Mouse (Mus musculus) gastrocnemius, postnatal 36 days (tissue): ENCODE data around the gene Rrm2. TPM values are rescaled to one million over a fixed set of nuclear protein-coding genes. Genes with fewer than 3 reads are reported as not detected.
A peak's percentile ranks its signal among the peaks of the same experiment; 100 is the strongest.
"Not testable (repeated sequence)": the region's sequence is repeated elsewhere in the genome, so short reads cannot be mapped to it uniquely, and the experiment has no call there.

ENCODE experiments used
- DNase-seq, 2 experiments: peaks; one replicate each; pipeline ENCODE4 v3.0.0; 2022
- intact Hi-C: fragments of 180-260 bp; cut with DNase I; formaldehyde crosslinking; loops from one replicate; pipeline ENCODE4 v1.15.1; 2025
- total RNA-seq, 2 experiments: library from RNA; stranded (reverse); gene quantifications; 2 replicates each; pipeline ENCODE4 v1.2.3; 2021

Rrm2 gene
- total RNA-seq, 2 experiments from 2014 or later: 2.1 to 3.0 TPM

- intact Hi-C loops, DNase-seq: not testable (repeated sequence)
These were observed 6.4 kb upstream of the Rrm2 start for GRCm38 (mm10) chr12:24701621-24702020.

GRCm38 (mm10) chr12:24703013-24703412 is 5.0 kb upstream of the Rrm2 start:
- intact Hi-C loops: no loop called here
- no peak for DNase-seq

- DNase-seq: no peak
- intact Hi-C loops: loop anchor here (5.0 kb wide), 1 partner anchor 127 kb away; the partner anchor contains the start of gene Mboat2
These were observed 2.4 kb upstream of the Rrm2 start for GRCm38 (mm10) chr12:24705502-24706263.

- no peak for DNase-seq
- intact Hi-C loops: loop anchor here (5.0 kb wide), 1 partner anchor 125 kb away; the partner anchor contains the start of gene Mboat2
These were observed 1.1 kb upstream of the Rrm2 start for GRCm38 (mm10) chr12:24706764-24707479.

GRCm38 (mm10) chr12:24707480-24707802 is 600 bp upstream of the Rrm2 start:
- intact Hi-C loops: loop anchor here (5.0 kb wide), 1 partner anchor 125 kb away; the partner anchor contains the start of gene Mboat2
- DNase-seq: no peak

- intact Hi-C loops: loop anchor here (5.0 kb wide), 1 partner anchor 123 kb away; the partner anchor contains the start of gene Mboat2
These were observed 780 bp downstream of the Rrm2 start for GRCm38 (mm10) chr12:24708824-24709218.

DNA sequence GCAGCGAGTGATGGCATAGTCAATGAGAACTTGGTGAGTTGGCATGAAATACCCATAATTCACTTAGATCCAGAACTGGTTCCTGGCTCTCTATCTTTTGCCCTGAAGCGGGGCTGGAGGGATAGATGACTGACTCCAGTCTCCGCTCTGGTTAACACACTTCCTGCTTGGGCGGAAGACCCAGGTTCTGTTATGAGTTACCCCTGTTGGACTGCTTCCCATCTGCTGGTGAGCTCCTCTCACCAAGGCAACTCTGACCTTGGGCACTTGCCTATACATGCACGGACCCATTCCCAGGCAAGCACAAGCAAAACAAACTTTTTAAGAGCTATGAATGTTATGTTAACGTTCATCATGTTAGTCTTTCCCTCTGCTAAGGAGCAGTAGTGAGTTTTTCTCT is 1.4 kb downstream of the Rrm2 start:
- intact Hi-C loops: loop anchor here (5.0 kb wide), 1 partner anchor 123 kb away; the partner anchor contains the start of gene Mboat2
- no peak for DNase-seq

More at GRCm38 (mm10) chr12:24708824-24709218, 780 bp downstream of the Rrm2 start:
- no peak for DNase-seq

DNA sequence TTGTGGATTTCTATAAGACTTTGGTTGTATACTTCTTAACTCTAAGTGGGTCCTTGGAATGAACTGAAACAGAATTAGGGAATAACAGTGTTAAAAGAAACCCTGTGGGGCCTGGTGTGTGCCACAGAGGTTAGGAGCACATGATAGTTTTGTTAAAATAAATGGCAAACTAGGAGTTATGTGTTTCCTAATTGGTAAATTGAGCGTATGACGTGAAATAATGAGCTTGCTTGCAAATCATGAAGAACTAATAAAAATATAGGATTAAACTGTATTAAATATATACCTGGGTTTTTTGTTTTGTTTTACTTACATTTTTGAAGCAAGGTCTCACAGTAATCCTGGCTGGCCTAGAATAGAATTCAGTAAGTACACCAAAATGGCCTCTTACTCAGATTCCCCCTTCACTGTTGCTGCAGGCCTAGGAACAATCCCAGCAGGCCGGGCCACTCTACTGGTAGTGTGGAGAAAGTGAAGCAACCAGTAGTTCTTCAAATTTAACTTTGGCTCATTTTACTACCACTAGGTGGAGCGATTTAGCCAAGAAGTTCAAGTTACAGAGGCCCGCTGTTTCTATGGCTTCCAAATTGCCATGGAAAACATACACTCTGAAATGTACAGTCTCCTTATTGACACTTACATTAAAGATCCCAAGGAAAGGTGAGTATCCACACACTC is 1.9 kb downstream of the Rrm2 start:
- intact Hi-C loops: loop anchor here (5.0 kb wide), 1 partner anchor 122 kb away; the partner anchor contains the start of gene Mboat2
- peak in 1 of 2 experiments; percentile 20 for DNase-seq

- intact Hi-C loops: no loop called here
- DNase-seq: no peak
These were observed 2.6 kb downstream of the Rrm2 start for GRCm38 (mm10) chr12:24710672-24711071.

DNA sequence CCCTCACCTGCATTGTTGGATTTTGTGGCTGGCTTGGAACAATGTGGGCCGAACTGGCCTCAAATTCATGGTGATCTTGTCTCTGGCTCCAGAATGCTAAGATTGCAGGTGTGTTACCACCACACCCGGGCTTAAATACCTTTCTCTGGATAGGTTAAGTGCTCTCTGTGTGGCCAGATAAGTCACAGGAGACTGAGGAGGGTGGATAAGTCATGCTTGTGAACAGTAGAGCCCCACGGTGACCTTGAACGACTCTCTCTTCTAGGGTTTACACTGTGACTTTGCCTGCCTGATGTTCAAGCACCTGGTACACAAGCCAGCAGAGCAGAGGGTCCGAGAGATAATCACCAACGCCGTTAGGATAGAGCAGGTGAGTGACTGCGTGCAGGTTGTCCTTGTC is 4.4 kb downstream of the Rrm2 start:
- intact Hi-C loops: no loop called here
- no peak for DNase-seq

DNA sequence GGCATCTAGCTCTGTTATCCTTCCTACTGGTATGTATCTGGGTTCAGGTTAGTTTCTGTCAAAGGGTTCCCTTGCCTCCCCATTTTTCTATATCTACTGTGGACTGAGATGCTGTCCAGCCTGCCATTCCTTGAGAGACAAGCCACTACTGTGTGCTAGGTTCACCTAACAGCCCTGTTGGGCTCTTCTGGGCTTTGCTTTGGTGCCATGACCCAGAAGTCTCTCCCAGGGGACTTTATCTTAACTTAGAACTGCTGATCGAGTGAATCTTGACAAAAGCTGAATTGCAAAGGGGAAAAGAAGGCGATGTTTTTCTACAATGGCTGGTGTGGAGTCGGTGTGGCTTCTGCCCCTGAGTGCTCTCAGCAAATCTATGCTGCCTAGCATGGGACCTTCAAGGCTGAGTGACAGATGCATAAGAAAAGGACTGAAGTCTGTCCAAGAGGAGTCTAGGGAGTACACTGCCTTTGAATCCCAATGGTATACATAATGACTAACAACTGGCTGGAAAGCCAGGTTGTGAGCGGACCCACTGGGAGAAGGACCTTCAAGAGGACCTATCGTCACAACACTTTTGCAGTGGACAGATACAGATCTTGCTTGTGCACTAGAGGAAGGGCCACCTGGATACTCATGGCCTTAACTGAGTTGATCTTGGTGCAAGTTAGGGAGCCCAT is 6.7 kb downstream of the Rrm2 start:
- no peak for DNase-seq
- intact Hi-C loops: no loop called here

DNA sequence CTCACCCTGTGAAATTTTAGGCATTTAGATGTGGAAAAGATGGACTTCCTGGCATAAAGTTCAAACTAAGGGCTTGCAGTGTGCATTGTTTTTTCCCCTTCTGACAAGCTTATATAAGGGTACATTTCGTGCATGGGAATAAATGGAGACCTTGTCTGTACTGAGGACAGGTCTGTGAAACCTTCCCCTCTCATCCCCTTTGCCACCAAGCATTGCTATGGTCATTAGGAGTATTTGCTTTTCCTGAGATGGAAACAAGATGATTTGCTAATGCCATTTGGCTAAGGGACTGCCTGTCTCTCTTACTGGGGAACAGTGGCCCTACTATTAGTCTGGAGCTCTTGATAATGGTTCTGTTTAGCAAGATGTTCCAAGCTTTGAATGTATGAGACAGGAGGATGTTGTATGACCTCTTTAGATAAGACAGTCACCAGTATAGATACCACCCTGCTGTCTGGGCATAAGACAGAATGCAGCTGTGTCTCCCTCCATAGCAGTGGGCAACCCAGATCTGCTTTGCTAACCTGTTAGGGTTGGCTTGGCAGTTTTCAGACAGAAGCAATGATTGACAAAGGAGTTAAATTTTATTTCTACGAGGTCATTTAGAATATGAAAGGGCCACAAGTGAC is 7.3 kb downstream of the Rrm2 start:
- intact Hi-C loops: no loop called here
- DNase-seq: no peak

- peak in 1 of 2 experiments; percentile 24 for DNase-seq
- intact Hi-C loops: loop anchor here (2.0 kb wide), 1 partner anchor 232 kb away; no protein-coding TSS in a partner anchor
These were observed 8.8 kb downstream of the Rrm2 start for GRCm38 (mm10) chr12:24716721-24717301.

DNA sequence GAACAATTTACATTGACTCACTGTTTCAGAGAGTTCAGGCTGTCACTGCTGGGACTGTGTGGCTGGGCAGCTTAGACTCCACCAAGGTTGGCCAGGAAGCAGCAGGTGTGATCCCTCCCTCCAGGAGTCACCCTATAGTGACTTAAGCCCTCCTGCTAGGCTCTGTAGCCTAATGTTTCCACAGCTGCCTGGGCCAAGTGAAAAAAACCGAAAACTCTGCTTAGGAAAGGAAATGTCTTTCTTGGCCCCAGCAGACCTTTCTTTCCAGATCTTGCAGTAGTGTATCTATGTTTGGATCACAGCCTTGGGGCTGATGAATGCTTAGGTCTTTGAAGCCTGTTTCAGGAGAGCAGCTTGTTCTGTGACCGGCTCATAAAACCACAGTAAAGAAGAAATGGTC is 15.4 kb downstream of the Rrm2 start:
- DNase-seq: no peak
- intact Hi-C loops: no loop called here

DNA sequence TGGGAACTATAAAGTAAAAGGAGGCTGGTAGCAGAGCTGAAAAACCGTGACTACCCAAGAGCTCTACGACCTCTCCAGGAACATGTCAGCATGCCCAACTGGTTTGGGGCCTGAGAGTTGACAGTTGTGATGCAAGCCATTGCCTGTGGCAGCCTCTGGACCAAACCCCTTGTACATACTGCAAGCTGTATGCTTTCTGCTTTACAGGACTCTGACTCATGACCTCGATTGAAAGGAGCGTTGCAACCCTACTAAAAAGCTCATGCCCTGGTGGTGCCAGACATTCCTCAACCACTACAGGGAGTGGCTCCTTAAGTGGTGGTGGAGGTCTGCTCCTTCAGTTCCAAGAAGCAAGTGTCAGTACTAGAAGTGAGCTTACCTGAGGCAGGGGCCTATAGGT is 15.8 kb downstream of the Rrm2 start:
- DNase-seq: no peak

GRCm38 (mm10) chr12:24724369-24724768 is 16.3 kb downstream of the Rrm2 start:
- intact Hi-C loops: no loop called here
- no peak for DNase-seq

More for the DNA sequence above, 15.8 kb downstream of the Rrm2 start:
- intact Hi-C loops: no loop called here

- intact Hi-C loops: no loop called here
- no peak for DNase-seq
These were observed 26.9 kb downstream of the Rrm2 start for GRCm38 (mm10) chr12:24734828-24735394.

- intact Hi-C loops: no loop called here
These were observed 28.9 kb downstream of the Rrm2 start for GRCm38 (mm10) chr12:24736956-24737355.

DNA sequence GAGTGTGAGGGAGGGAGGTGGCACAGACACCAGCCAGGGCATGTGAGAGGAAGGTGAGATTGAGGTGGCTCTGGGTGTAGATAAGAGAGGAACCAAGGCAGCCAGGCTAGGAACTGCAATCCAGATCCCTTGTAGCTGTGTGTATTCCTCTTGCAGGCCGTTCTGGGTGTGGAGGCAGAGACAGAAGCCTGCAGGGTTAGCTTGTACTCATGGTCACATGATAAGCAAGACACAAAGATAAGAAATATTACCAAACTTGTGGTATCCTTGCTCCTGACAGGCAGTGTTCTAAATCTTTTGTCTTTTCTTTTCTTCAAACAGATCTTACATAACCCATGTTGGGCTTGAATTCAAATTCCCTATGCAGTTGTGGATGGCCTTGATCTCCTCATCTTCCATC is 31.9 kb downstream of the Rrm2 start:
- intact Hi-C loops: no loop called here
- no peak for DNase-seq

More at GRCm38 (mm10) chr12:24736956-24737355, 28.9 kb downstream of the Rrm2 start:
- DNase-seq: no peak
